Mouse (Mus musculus): ENCODE data around the gene Prrt1.

The Prrt1 gene

GRCm38 (mm10) chr17:34629221-34629751 lies at the start of gene Prrt1:
Gene Prrt1 (plus strand): TSS chr17:34629533.
- no peak for DNase-seq (ENCODE audit: extremely low read depth, low read depth, low spot score)

GRCm38 (mm10) chr17:34582528-34582927 lies 46.8 kb upstream of the Prrt1 start:
- no peak for DNase-seq (ENCODE audit: extremely low read depth, low read depth, low spot score)

GRCm38 (mm10) chr17:34583397-34583796 lies 45.9 kb upstream of the Prrt1 start:
- no peak for DNase-seq (ENCODE audit: extremely low read depth, low read depth, low spot score)

- DNase-seq (ENCODE audit: extremely low read depth, low read depth, low spot score), result no peak
Observed at GRCm38 (mm10) chr17:34583819-34584218, 45.5 kb upstream of the Prrt1 start.

GRCm38 (mm10) chr17:34585121-34585520 lies 44.2 kb upstream of the Prrt1 start:
- no peak for DNase-seq (ENCODE audit: extremely low read depth, low read depth, low spot score)

- DNase-seq (ENCODE audit: extremely low read depth, low read depth, low spot score), result no peak
Observed at GRCm38 (mm10) chr17:34585877-34586771, 43.2 kb upstream of the Prrt1 start.

GRCm38 (mm10) chr17:34586796-34587422 lies 42.4 kb upstream of the Prrt1 start:
- DNase-seq (ENCODE audit: extremely low read depth, low read depth, low spot score), result no peak

GRCm38 (mm10) chr17:34587423-34587811 lies 41.9 kb upstream of the Prrt1 start:
- DNase-seq (ENCODE audit: extremely low read depth, low read depth, low spot score), result no peak

- DNase-seq (ENCODE audit: extremely low read depth, low read depth, low spot score), result no peak
Observed at GRCm38 (mm10) chr17:34587814-34588213, 41.5 kb upstream of the Prrt1 start.

- DNase-seq (ENCODE audit: extremely low read depth, low read depth, low spot score), result no peak
Observed at GRCm38 (mm10) chr17:34588767-34589166, 40.6 kb upstream of the Prrt1 start.

GRCm38 (mm10) chr17:34589206-34589605 lies 40.1 kb upstream of the Prrt1 start:
- no peak for DNase-seq (ENCODE audit: extremely low read depth, low read depth, low spot score)

GRCm38 (mm10) chr17:34589681-34590101 lies 39.6 kb upstream of the Prrt1 start, which contains the start of gene Gpsm3:
Gene Gpsm3 (plus strand): TSS chr17:34589806.
- DNase-seq (ENCODE audit: extremely low read depth, low read depth, low spot score), result no peak

- DNase-seq (ENCODE audit: extremely low read depth, low read depth, low spot score), result no peak
Observed at GRCm38 (mm10) chr17:34590154-34590987, 39.0 kb upstream of the Prrt1 start.

GRCm38 (mm10) chr17:34591029-34591993 lies 38.0 kb upstream of the Prrt1 start, which contains the start of gene Pbx2:
Gene Pbx2 (plus strand): TSS chr17:34591266.
- no peak for DNase-seq (ENCODE audit: extremely low read depth, low read depth, low spot score)

- no peak for DNase-seq (ENCODE audit: extremely low read depth, low read depth, low spot score)
Observed at GRCm38 (mm10) chr17:34591994-34592375, 37.3 kb upstream of the Prrt1 start.

GRCm38 (mm10) chr17:34592581-34593549 lies 36.5 kb upstream of the Prrt1 start:
- DNase-seq (ENCODE audit: extremely low read depth, low read depth, low spot score), result no peak

GRCm38 (mm10) chr17:34593752-34594525 lies 35.4 kb upstream of the Prrt1 start:
- no peak for DNase-seq (ENCODE audit: extremely low read depth, low read depth, low spot score)

GRCm38 (mm10) chr17:34596098-34596497 lies 33.2 kb upstream of the Prrt1 start:
- DNase-seq (ENCODE audit: extremely low read depth, low read depth, low spot score), result no peak
